Mouse (Mus musculus) heart, embryonic 14.5 days (tissue): ENCODE measurements around the gene Znhit3. TPM values are rescaled to one million over a fixed set of nuclear protein-coding genes. Genes with fewer than 3 reads are reported as not detected.

Experiments used
- ATAC-seq: fragments of 200-750 bp; cut with Nextera tagmentation; 2 replicates; pipeline ENCODE4 v1.8.0; 2017; ENCODE audit warnings: low read depth, moderate TSS enrichment; ENCODE audit not compliant: insufficient number of reproducible peaks, insufficient read depth, low FRiP score
- H3K27ac ChIP-seq, 2 experiments: fragments of 200-500 bp in 1 of 2; fragments of 300-500 bp in 1 of 2; sonication (generic) in 1 of 2; replicated peaks in 1 of 2; 2 replicates each; pipeline ENCODE4 v1.5.1; 2012 to 2014; ENCODE audit warnings: low read depth in 2 of 2, low read length in 2 of 2, control low read depth in 1 of 2, mild to moderate bottlenecking in 1 of 2, mixed read lengths in 1 of 2; ENCODE audit not compliant: control insufficient read depth in 1 of 2, insufficient read depth in 1 of 2
- H3K27me3 ChIP-seq: fragments of 300-500 bp; sonication (generic); 2 replicates; pipeline ENCODE4 v1.6.1; 2014; ENCODE audit warnings: mild to moderate bottlenecking, low read length, control low read depth; ENCODE audit not compliant: control insufficient read depth, insufficient read depth
- H3K36me3 ChIP-seq: fragments of 300-500 bp; sonication (generic); 2 replicates; pipeline ENCODE4 v1.6.1; 2014; ENCODE audit warnings: mild to moderate bottlenecking, control low read depth, low read length, mixed read lengths; ENCODE audit not compliant: control insufficient read depth, insufficient read depth
- H3K4me1 ChIP-seq, 2 experiments: fragments of 200-500 bp in 1 of 2; fragments of 300-500 bp in 1 of 2; sonication (generic) in 1 of 2; 2 replicates each; pipeline ENCODE4 v1.6.1; 2012 to 2014; ENCODE audit warnings: low read length in 2 of 2, control low read depth in 1 of 2, mixed read lengths in 1 of 2; ENCODE audit not compliant: control insufficient read depth in 2 of 2, insufficient read depth in 2 of 2
- H3K4me2 ChIP-seq: fragments of 300-500 bp; sonication (generic); 2 replicates; pipeline ENCODE4 v1.6.1; 2014; ENCODE audit warnings: mild to moderate bottlenecking, low read length
- H3K4me3 ChIP-seq, 2 experiments: fragments of 200-500 bp in 1 of 2; fragments of 300-500 bp in 1 of 2; sonication (generic) in 1 of 2; 2 replicates each; pipeline ENCODE4 v1.5.1; 2012 to 2014; ENCODE audit warnings: low read length in 2 of 2, mild to moderate bottlenecking in 2 of 2, control low read depth in 1 of 2, low read depth in 1 of 2, moderate library complexity in 1 of 2; ENCODE audit not compliant: control insufficient read depth in 1 of 2, insufficient read depth in 1 of 2
- H3K9ac ChIP-seq: fragments of 300-500 bp; sonication (generic); 2 replicates; pipeline ENCODE4 v1.6.1; 2014; ENCODE audit warnings: mild to moderate bottlenecking, low read length
- H3K9me3 ChIP-seq: fragments of 300-500 bp; sonication (generic); 2 replicates; pipeline ENCODE4 v1.6.1; 2016; ENCODE audit warnings: low read length, control low read depth; ENCODE audit not compliant: control insufficient read depth
- WGBS: fragments of 180-500 bp; shearing (Covaris S2); extraction: QIAGEN DNeasy Blood & Tissue Kit; methylation state at CpG from one replicate; pipeline ENCODE4 v1.1.7; 2014; 5-methylcytosine and 5-hydroxymethylcytosine counted together
- polyA plus RNA-seq: library from polyadenylated mRNA; unstranded; fragments of >200 nt; fragmentation: Nextera tagmentation; extraction: Ambion mirVana; gene quantifications from 2 replicates; pipeline ENCODE4 v1.2.1, GENCODE M21; 2014

Znhit3 gene
- polyA plus RNA-seq, 1 experiment from 2014 or later: 42.6 TPM

DNA sequence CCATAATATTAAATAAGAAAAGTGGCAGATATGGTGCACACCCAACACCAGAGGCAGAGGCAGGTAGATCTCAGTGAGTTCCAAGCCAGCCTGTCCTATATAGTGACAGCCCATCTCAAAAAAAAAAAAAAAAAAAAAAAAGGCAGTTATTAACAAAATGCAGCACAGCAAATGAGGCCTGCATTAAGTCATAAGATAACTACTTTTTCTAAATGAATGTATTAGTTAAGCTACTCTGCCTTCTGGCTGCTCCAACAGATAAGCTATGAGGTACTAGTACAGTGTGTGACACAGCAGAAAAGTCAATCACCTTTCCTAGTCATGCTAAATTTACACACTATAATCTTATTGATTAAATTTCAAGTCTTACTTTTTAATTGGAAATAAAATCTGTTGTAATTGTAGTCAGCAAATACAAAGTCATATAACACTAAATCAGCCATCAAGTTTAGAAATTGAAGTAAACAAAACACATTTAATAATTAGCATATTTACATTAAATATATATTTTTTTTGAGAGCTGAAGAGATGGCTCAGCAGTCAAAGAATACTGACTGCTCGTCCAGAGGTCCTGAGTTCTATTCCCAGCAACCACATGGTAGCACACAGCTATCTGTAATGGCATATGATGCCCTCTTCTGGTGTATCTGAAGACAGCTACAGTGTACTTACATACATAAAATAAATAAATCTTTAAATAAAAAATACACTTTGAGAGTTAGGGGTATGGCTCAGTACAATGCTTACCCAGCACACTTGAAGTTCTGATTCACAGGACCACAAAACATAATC is 42.9 kb downstream of the Znhit3 start:
- 79% methylated on average over 1 of the region's 1 CpGs for WGBS

DNA sequence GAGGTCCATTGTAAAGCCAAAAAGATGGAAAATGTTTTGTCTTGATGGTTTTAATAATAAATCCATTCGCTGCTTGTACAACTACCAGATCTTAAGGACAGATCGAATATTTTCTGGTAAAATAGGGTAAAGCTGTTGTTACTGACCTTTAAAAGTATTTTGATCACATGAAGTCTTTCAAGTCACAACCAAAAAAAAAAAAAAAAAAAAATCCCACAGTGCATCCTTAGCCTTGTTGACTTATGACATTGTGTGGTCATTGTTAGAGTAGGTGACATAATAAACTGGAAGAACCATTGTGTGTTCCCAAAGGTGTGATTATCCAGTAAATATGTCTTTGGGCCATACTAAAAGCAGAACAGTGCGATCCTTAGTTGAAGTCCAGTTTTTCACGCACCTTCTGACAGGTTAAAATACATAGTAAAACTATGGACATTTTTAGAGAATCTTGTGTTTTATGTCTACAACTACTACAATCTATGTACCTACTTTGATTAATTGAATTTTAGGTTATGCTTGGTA is 44.6 kb downstream of the Znhit3 start:
- Histone ChIP-seq H3K9ac (peak overlapping the region; percentile 96), H3K27ac (peak overlapping the region; percentile 98 to 100), H3K4me1 (peaks cover 0 to 17% of the 10 kb centered on the region in 2 experiments; a peak in 2 of 4 replicates), H3K36me3 (peaks cover 8% of the 10 kb centered on the region; the same call in 1 of the 2 replicates), H3K27me3 (no peaks in the 10 kb centered on the region), H3K4me2 (peak overlapping the region; percentile 84), H3K9me3 (no peaks in the 10 kb centered on the region), H3K4me3 (peak overlapping the region; percentile 96 to 98)
- no peak for ATAC-seq
- WGBS: 74% methylated on average over 4 of the region's 4 CpGs

More for the DNA sequence above, 42.9 kb downstream of the Znhit3 start:
- Histone ChIP-seq H3K27ac (no peak overlapping the region), H3K4me1 (peaks cover 0 to 8% of the 10 kb centered on the region in 2 experiments; a peak in 1 of 4 replicates), H3K36me3 (peaks cover 22% of the 10 kb centered on the region), H3K4me3 (no peak overlapping the region), H3K9ac (no peak overlapping the region), H3K9me3 (no peaks in the 10 kb centered on the region), H3K27me3 (no peaks in the 10 kb centered on the region), H3K4me2 (no peak overlapping the region)
- no peak for ATAC-seq

DNA sequence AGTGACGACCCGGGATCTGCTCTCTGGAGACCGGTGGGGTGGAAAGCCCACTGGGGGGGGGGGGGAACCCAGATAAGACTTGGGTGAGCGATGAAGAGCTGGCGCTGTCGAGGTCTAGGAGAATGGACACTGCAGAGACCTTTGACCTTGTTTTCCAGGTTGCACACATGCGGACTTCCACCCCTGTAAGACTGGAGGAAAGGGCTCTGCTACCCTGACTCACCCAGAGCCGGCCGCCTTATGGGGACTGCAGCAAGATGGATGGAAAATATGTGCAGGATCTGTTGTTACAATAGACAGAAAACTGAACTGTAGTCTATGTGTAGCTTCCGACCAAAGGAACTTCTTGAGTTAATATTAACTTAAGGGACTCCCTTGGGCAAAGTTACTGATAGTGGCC is 45.1 kb downstream of the Znhit3 start:
- H3K4me3 ChIP-seq: peak overlapping the region; percentile 96 to 98
- ATAC-seq: peak; percentile 22; the same call in 1 of the 2 replicates
- no peaks in the 10 kb centered on the region for H3K9me3 ChIP-seq
- H3K27me3 ChIP-seq: no peaks in the 10 kb centered on the region
- peaks cover 11% of the 10 kb centered on the region; the same call in 1 of the 2 replicates for H3K36me3 ChIP-seq
- peak overlapping the region; percentile 96 for H3K9ac ChIP-seq
- peak overlapping the region; percentile 98 to 100 for H3K27ac ChIP-seq
- H3K4me1 ChIP-seq: peaks cover 0 to 17% of the 10 kb centered on the region in 2 experiments; a peak in 2 of 4 replicates
- WGBS: under 1% methylated on average over 10 of the region's 10 CpGs
- H3K4me2 ChIP-seq: peak overlapping the region; percentile 84

DNA sequence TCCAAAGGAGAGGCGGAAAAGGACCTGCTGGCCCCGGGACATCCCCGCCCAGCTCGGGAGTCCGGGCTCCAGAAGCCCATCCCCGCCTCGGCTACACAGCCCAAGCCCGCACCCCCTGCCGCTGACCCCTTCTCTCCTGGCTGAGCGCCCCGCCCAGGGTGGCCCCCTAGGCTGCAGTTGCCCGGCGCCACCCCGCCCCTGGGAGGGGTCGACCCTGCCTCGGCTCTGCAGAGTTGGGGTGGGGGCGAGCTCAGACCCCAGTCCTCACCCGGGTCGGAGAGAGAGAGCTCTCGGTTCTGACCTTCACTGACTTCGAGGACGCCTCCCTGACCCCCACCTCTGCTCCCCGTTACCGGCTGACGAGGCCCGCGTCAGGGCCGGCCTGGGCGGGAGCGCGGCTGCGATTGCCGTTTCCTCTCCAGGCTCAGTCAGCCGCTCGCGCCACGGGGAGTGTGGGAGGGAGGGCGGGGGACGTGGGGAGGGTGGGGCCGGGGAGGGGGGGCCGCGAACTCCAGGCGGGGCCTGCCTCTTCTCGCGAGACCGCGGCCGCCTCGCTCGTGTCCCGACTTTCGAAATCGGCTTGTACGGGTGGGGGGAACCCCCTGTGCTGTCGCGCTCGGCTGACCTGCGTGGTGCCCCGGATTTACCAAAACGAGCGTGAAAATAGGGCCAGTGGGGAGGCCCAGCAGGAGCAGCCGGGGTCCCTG is 45.7 kb downstream of the Znhit3 start, which contains the start of gene Ggnbp2:
TSS of gene Ggnbp2 (minus strand) at position 481 of the 707 bp plus-strand sequence.
- peaks cover 16% of the 10 kb centered on the region; the same call in 1 of the 2 replicates for H3K36me3 ChIP-seq
- H3K9ac ChIP-seq: peak within 1 kb of the TSS; percentile 96
- peak within 1 kb of the TSS; percentile 93 for H3K4me2 ChIP-seq
- peaks cover 0 to 18% of the 10 kb centered on the region in 2 experiments; a peak in 2 of 4 replicates for H3K4me1 ChIP-seq
- WGBS: under 1% methylated on average over 52 of the region's 62 CpGs
- peak within 1 kb of the TSS; percentile 99 to 100 for H3K27ac ChIP-seq
- H3K4me3 ChIP-seq: peak within 1 kb of the TSS; percentile 96 to 98
- H3K27me3 ChIP-seq: no peaks in the 10 kb centered on the region
- H3K9me3 ChIP-seq: no peaks in the 10 kb centered on the region
- peak; percentile 89 for ATAC-seq

DNA sequence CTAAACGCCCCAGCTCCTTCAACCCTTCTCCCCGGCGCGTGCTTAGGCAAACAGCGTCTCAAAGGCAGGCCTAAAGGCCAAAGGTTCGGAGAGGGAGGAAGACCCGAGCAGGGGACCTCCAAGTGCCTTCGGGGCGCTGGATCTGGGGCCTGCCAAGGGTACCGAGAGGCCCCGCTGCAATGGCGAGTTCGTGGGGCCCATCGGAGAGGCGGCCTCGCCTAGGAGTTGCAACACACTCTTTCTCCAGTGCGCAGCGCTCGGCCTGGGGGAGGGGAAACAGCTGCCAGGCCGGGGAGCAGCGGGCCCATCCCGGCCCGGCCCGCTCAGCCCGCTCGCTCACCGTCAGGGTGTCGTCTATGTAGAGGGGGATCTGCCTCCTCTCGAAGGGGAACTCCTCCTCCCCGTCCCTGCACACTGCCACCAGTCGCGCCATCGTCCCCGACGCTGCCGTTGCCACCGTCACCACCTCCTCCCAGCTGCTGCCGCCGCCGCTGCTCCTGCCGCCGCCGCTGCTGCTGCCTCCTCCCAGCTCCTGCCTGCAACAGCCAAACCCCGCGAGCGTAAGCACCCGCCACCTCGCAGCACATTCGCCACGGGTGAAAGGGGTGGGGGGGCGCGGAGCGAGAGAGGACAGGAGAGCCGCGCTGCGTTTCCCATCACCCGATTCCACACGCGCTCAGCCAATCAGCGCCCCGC is 46.5 kb downstream of the Znhit3 start:
- Histone ChIP-seq H3K27ac (peak overlapping the region; percentile 88 to 100), H3K27me3 (no peaks in the 10 kb centered on the region), H3K4me3 (peak overlapping the region; percentile 70 to 96), H3K9me3 (no peaks in the 10 kb centered on the region), H3K4me1 (peaks cover 0 to 19% of the 10 kb centered on the region in 2 experiments; a peak in 2 of 4 replicates), H3K36me3 (peaks cover 18% of the 10 kb centered on the region; the same call in 1 of the 2 replicates), H3K9ac (peak overlapping the region; percentile 94), H3K4me2 (peak overlapping the region; percentile 93)
- under 1% methylated on average over 58 of the region's 61 CpGs for WGBS
- ATAC-seq: peak; percentile 80

DNA sequence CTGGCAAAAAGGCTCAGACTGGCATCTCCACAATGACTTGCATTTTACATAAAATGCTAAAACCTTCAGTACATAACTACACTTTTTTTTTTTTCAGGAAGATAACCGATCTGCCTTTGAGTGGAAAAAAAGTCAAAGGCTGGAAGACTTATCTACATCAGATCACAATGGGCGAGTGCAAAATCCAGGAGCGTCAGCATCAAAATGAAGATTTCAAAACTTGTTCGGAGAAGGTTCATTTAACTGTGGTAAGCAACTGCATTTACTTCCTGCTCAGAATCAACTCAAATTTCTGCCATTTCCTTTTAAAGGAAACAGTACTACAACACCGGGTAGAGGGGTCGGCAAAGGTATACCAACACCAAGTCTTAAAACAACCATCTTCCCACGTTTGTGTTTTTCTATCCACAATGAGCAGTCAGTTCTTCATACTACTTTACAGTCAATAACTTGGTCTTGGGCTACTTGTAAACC is 47.3 kb downstream of the Znhit3 start:
- Histone ChIP-seq H3K27ac (peak overlapping the region in 1 of 2 experiments; percentile 100; a peak in 2 of 4 replicates), H3K36me3 (peaks cover 23% of the 10 kb centered on the region; the same call in 1 of the 2 replicates), H3K9me3 (no peaks in the 10 kb centered on the region), H3K4me3 (peak overlapping the region; percentile 70 to 96; a peak in 3 of 4 replicates), H3K4me1 (peaks cover 0 to 19% of the 10 kb centered on the region in 2 experiments; a peak in 2 of 4 replicates), H3K27me3 (no peaks in the 10 kb centered on the region), H3K9ac (peak overlapping the region; percentile 94), H3K4me2 (peak overlapping the region; percentile 93)
- 10% methylated on average over 7 of the region's 7 CpGs for WGBS
- no peak for ATAC-seq
